Mouse (Mus musculus): Measurements from ENCODE around the gene Nlgn2. TPM values are rescaled to one million over a fixed set of nuclear protein-coding genes. Genes with fewer than 3 reads are reported as not detected.

Gene Nlgn2
- total RNA-seq, 2 experiments from 2014 or later, result 192 to 219 TPM

Small RNA genes lying within 50 kb of the gene (microRNA-seq; reads per million reads assigned to microRNA genes)
- gene Mir6924, result 0 reads per million in 2 experiments

Other genes with a start within 250 kb of the Nlgn2 start
- 100 to 1,000 TPM; 394 to 472 TPM for gene Atp1b2, start 231.8 kb downstream of the Nlgn2 start, total RNA-seq (2021)
- not detected for gene Shbg, start 219.9 kb downstream of the Nlgn2 start, total RNA-seq (2021)
- gene Sat2, start 215.8 kb downstream of the Nlgn2 start, total RNA-seq (2021), result 10 to 100 TPM; 15.5 to 15.8 TPM
- 100 to 1,000 TPM; 124 to 131 TPM for gene Fxr2, start 204.8 kb downstream of the Nlgn2 start, total RNA-seq (2021)
- gene Sox15, start 182.5 kb downstream of the Nlgn2 start, total RNA-seq (2021), result under 1 TPM in 1 of 2 experiments, not detected in 1; 0.59 TPM
- gene Mpdu1, start 175.1 kb downstream of the Nlgn2 start, total RNA-seq (2021), result 10 to 100 TPM; 61.1 to 63.9 TPM
- gene Cd68, start 171.6 kb downstream of the Nlgn2 start, total RNA-seq (2021), result 10 to 100 TPM; 15.1 to 15.7 TPM
- 100 to 1,000 TPM; 369 to 381 TPM for gene Eif4a1, start 165.4 kb downstream of the Nlgn2 start, total RNA-seq (2021)
- 100 to 1,000 TPM in 1 of 2 experiments, 10 to 100 TPM in 1; 94.3 to 109 TPM for gene Senp3, start 155.7 kb downstream of the Nlgn2 start, total RNA-seq (2021)
- gene Tnfsf13, start 152.0 kb downstream of the Nlgn2 start, total RNA-seq (2021), result 1 to 10 TPM; 1.2 to 1.3 TPM
- 1 to 10 TPM; 7.3 to 8.6 TPM for gene Tnfsf12, start 141.9 kb downstream of the Nlgn2 start, total RNA-seq (2021)
- 1 to 10 TPM; 1.3 to 1.4 TPM for gene Tnfsfm13, start 141.7 kb downstream of the Nlgn2 start, total RNA-seq (2021)
- gene Polr2a, start 79.1 kb downstream of the Nlgn2 start, total RNA-seq (2021), result 10 to 100 TPM; 58.6 to 69.5 TPM
- not detected for gene Slc35g3, start 75.8 kb downstream of the Nlgn2 start, total RNA-seq (2021)
- gene Zbtb4, start 71.9 kb downstream of the Nlgn2 start, total RNA-seq (2021), result 100 to 1,000 TPM; 110 to 118 TPM
- gene Chrnb1, start 41.8 kb downstream of the Nlgn2 start, total RNA-seq (2021), result 1 to 10 TPM in 1 of 2 experiments, under 1 TPM in 1; 0.79 to 1.1 TPM
- gene Fgf11, start 35.9 kb downstream of the Nlgn2 start, total RNA-seq (2021), result 10 to 100 TPM; 28.3 to 33.3 TPM
- not detected for gene Tmem102, start 32.2 kb downstream of the Nlgn2 start, total RNA-seq (2021)
- gene Gm39566, start 22.5 kb downstream of the Nlgn2 start, total RNA-seq (2021), result not detected
- gene Spem2, start 19.3 kb downstream of the Nlgn2 start, total RNA-seq (2021), result not detected
- gene Spem1, start 15.6 kb downstream of the Nlgn2 start, total RNA-seq (2021), result under 1 TPM; 0.34 to 0.73 TPM
- gene Tmem256, start 730 bp upstream of the Nlgn2 start, total RNA-seq (2021), result 100 to 1,000 TPM; 112 to 135 TPM
- 10 to 100 TPM; 16.5 to 19.0 TPM for gene Plscr3, start 8.6 kb upstream of the Nlgn2 start, total RNA-seq (2021)
- not detected for gene Tnk1, start 20.9 kb upstream of the Nlgn2 start, total RNA-seq (2021)
- not detected for gene Tmem95, start 40.2 kb upstream of the Nlgn2 start, total RNA-seq (2021)
- gene Kctd11, start 43.6 kb upstream of the Nlgn2 start, total RNA-seq (2021), result 1 to 10 TPM; 1.2 to 1.3 TPM
- under 1 TPM; 0.12 to 0.19 TPM for gene Acap1, start 57.8 kb upstream of the Nlgn2 start, total RNA-seq (2021)
- 1 to 10 TPM in 1 of 2 experiments, under 1 TPM in 1; 0.62 to 1.8 TPM for gene 2810408A11Rik, start 63.2 kb upstream of the Nlgn2 start, total RNA-seq (2021)
- gene Neurl4, start 63.3 kb upstream of the Nlgn2 start, total RNA-seq (2021), result 100 to 1,000 TPM; 108 to 109 TPM
- 10 to 100 TPM; 26.8 to 32.6 TPM for gene Gps2, start 76.1 kb upstream of the Nlgn2 start, total RNA-seq (2021)
- gene Eif5a, start 84.2 kb upstream of the Nlgn2 start, total RNA-seq (2021), result 100 to 1,000 TPM; 426 to 481 TPM
- 10 to 100 TPM in 1 of 2 experiments, 1 to 10 TPM in 1; 7.3 to 11.1 TPM for gene Ybx2, start 98.0 kb upstream of the Nlgn2 start, total RNA-seq (2021)
- gene Slc2a4, start 110.4 kb upstream of the Nlgn2 start, total RNA-seq (2021), result 1 to 10 TPM; 2.2 to 4.0 TPM
- not detected for gene Cldn7, start 127.0 kb upstream of the Nlgn2 start, total RNA-seq (2021)
- 100 to 1,000 TPM; 107 to 116 TPM for gene Ctdnep1, start 143.4 kb upstream of the Nlgn2 start, total RNA-seq (2021)
- 10 to 100 TPM; 77.1 to 82.2 TPM for gene Elp5, start 144.7 kb upstream of the Nlgn2 start, total RNA-seq (2021)
- gene Gabarap, start 153.4 kb upstream of the Nlgn2 start, total RNA-seq (2021), result 100 to 1,000 TPM; 229 to 258 TPM
- 10 to 100 TPM; 41.4 to 46.9 TPM for gene Phf23, start 158.0 kb upstream of the Nlgn2 start, total RNA-seq (2021)
- 10 to 100 TPM; 31.2 to 37.8 TPM for gene Dvl2, start 162.8 kb upstream of the Nlgn2 start, total RNA-seq (2021)
- gene Acadvl, start 177.6 kb upstream of the Nlgn2 start, total RNA-seq (2021), result 10 to 100 TPM; 56.9 to 62.4 TPM
- gene Dlg4, start 179.2 kb upstream of the Nlgn2 start, total RNA-seq (2021), result 100 to 1,000 TPM; 857 to 887 TPM
- gene Asgr1, start 216.3 kb upstream of the Nlgn2 start, total RNA-seq (2021), result under 1 TPM; 0.73 to 0.74 TPM

All from layer of hippocampus, postnatal 25 days (tissue).